Mouse (Mus musculus): ENCODE results near the gene Socs5. TPM values are rescaled to one million over a fixed set of nuclear protein-coding genes. Genes with fewer than 3 reads are reported as not detected.
A peak's percentile ranks its signal among the peaks of the same experiment; 100 is the strongest.
"Not testable (repeated sequence)": the region's sequence is repeated elsewhere in the genome, so short reads cannot be mapped to it uniquely, and the experiment has no call there.

The Socs5 gene
- 10 to 100 TPM in 1 of 2 experiments, 1 to 10 TPM in 1; 9.1 to 11.5 TPM for total RNA-seq (2021)
- long read RNA-seq, experiment 1, partial matches to known transcripts: 0 of 1 reads
- long read RNA-seq, experiment 1, other reads (novel, unspliced or antisense): 1 of 1 reads
- long read RNA-seq, experiment 2, partial matches to known transcripts: 0 of 4 reads
- long read RNA-seq, experiment 2, other reads (novel, unspliced or antisense): 3 of 4 reads

- no peak for DNase-seq
These were observed at the start of gene Socs5 for GRCm38 (mm10) chr17:87107623-87108221. Gene Socs5, plus strand, starts transcription at chr17:87107679.

- DNase-seq: peak; percentile 13
These were observed 44.8 kb upstream of the Socs5 start for GRCm38 (mm10) chr17:87062639-87063038.

GRCm38 (mm10) chr17:87063461-87063860, 44.0 kb upstream of the Socs5 start:
- no peak for DNase-seq

- DNase-seq: no peak
These were observed 43.5 kb upstream of the Socs5 start for GRCm38 (mm10) chr17:87063969-87064368.

- DNase-seq: no peak
These were observed 38.5 kb upstream of the Socs5 start for GRCm38 (mm10) chr17:87068997-87069396.

GRCm38 (mm10) chr17:87072183-87072582, 35.3 kb upstream of the Socs5 start:
- DNase-seq: not testable (repeated sequence)

- no peak for DNase-seq
These were observed 34.6 kb upstream of the Socs5 start for GRCm38 (mm10) chr17:87072766-87073440.

- no peak for DNase-seq
These were observed 34.0 kb upstream of the Socs5 start for GRCm38 (mm10) chr17:87073470-87073869.

- not testable (repeated sequence) for DNase-seq
These were observed 29.3 kb upstream of the Socs5 start for GRCm38 (mm10) chr17:87078217-87078616.

GRCm38 (mm10) chr17:87080724-87081123, 26.8 kb upstream of the Socs5 start:
- DNase-seq: no peak

- no peak for DNase-seq
These were observed 24.9 kb upstream of the Socs5 start for GRCm38 (mm10) chr17:87082547-87082946.

- DNase-seq: no peak
These were observed 23.8 kb upstream of the Socs5 start for GRCm38 (mm10) chr17:87083671-87084070.

GRCm38 (mm10) chr17:87085726-87086125, 21.8 kb upstream of the Socs5 start:
- DNase-seq: no peak

- DNase-seq: no peak
These were observed 18.2 kb upstream of the Socs5 start for GRCm38 (mm10) chr17:87089296-87089695.

GRCm38 (mm10) chr17:87093061-87093460, 14.4 kb upstream of the Socs5 start:
- DNase-seq: no peak

- DNase-seq: no peak
These were observed 10.5 kb upstream of the Socs5 start for GRCm38 (mm10) chr17:87096951-87097350.

GRCm38 (mm10) chr17:87097576-87097975, 9.9 kb upstream of the Socs5 start:
- DNase-seq: no peak

GRCm38 (mm10) chr17:87100947-87101346, 6.5 kb upstream of the Socs5 start:
- no peak for DNase-seq

GRCm38 (mm10) chr17:87102636-87103035, 4.8 kb upstream of the Socs5 start:
- peak; percentile 13 for DNase-seq

GRCm38 (mm10) chr17:87103060-87103459, 4.4 kb upstream of the Socs5 start:
- DNase-seq: no peak

GRCm38 (mm10) chr17:87104276-87104675, 3.2 kb upstream of the Socs5 start:
- DNase-seq: no peak

GRCm38 (mm10) chr17:87105941-87106340, 1.5 kb upstream of the Socs5 start:
- DNase-seq: peak; percentile 20

- DNase-seq: peak; percentile 98
These were observed 572 bp upstream of the Socs5 start for GRCm38 (mm10) chr17:87106691-87107523.

Measured in gastrocnemius, postnatal 25 days (tissue).